In genomic region chr4:107523607-107524151, GRCm38 (mm10) we compare ENCODE assay signal across 14 mouse cellular contexts.
DNase-seq lines count a peak whose midpoint lies in the region; ATAC-seq lines count a peak whose summit lies in the region.
"Had no signal": no experiment of that assay in that cellular context is flagged by ENCODE, and none has a peak within 500 bp of the region (broad histone marks: within the 10 kb centered on the region; RNA-seq: fewer than 3 reads in every experiment).

No protein-coding gene starts in this region.

- H3K4me3 ChIP-seq in heart, embryonic 12.5 days: no peak overlapping the region
- H3K4me3 ChIP-seq: embryonic facial prominence, embryonic 15.5 days had no signal

- no peaks in the 10 kb centered on the region for H3K36me3 ChIP-seq in heart, embryonic 12.5 days
- H3K36me3 ChIP-seq: embryonic facial prominence, embryonic 15.5 days had no signal

- 72% methylated on average over 11 of the region's 11 CpGs for WGBS in heart, embryonic 12.5 days

- H3K9me3 ChIP-seq in heart, embryonic 12.5 days (replicated peaks): no peaks in the 10 kb centered on the region
- H3K9me3 ChIP-seq: embryonic facial prominence, embryonic 15.5 days had no signal

- intact Hi-C loops in left cerebral cortex, postnatal 14 days (cut with DNase I): no loop called here

- H3K4me1 ChIP-seq in heart, embryonic 12.5 days (replicated peaks): peaks cover 13% of the 10 kb centered on the region

- no peak overlapping the region for H3K9ac ChIP-seq in heart, embryonic 12.5 days
- H3K9ac ChIP-seq: embryonic facial prominence, embryonic 15.5 days; forebrain, postnatal 0 days had no signal

- H3K27ac ChIP-seq in heart, embryonic 12.5 days (ENCODE audit: poor library complexity, severe bottlenecking): no peak overlapping the region
- H3K27ac ChIP-seq: embryonic facial prominence, embryonic 15.5 days had no signal

- no peaks in the 10 kb centered on the region for H3K27me3 ChIP-seq in heart, embryonic 12.5 days (replicated peaks)
- H3K27me3 ChIP-seq: embryonic facial prominence, embryonic 15.5 days had no signal

- DNase-seq in embryo, embryonic 10 days (ENCODE audit: low spot score): peak; percentile 34
- no peak for DNase-seq in embryo, embryonic 11 days
- DNase-seq in urinary bladder, adult 2 months (ENCODE audit: low spot score): peak; percentile 12
- DNase-seq in urinary bladder, postnatal 14 days (ENCODE audit: low spot score): no peak
- DNase-seq in kidney, postnatal 10 days: peak; percentile 43
- no peak for DNase-seq in left cerebral cortex, postnatal 14 days (ENCODE audit: low spot score in 2 of 2)
- no peak for DNase-seq in thymus, postnatal 25 days
- DNase-seq: adrenal gland, postnatal 36 days; cerebellum, postnatal 36 days; forebrain, postnatal 0 days; gastrocnemius, postnatal 14 days had no signal

- no peak overlapping the region for H3K4me2 ChIP-seq in heart, embryonic 12.5 days
- H3K4me2 ChIP-seq: embryonic facial prominence, embryonic 15.5 days had no signal

- ATAC-seq in heart, embryonic 12.5 days (ENCODE audit: insufficient number of reproducible peaks, low FRiP score): no peak
- ATAC-seq: forebrain, postnatal 0 days; intestine, embryonic 16.5 days had no signal

Comparison
In these comparisons a context has a peak if more than half of its experiments do, and no peak if none do; other contexts are left out.
1. DNase-seq: peak in embryo, embryonic 10 days (single experiment), urinary bladder, adult 2 months (single experiment) and kidney, postnatal 10 days (single experiment); none in embryo, embryonic 11 days (single experiment), urinary bladder, postnatal 14 days (single experiment), left cerebral cortex, postnatal 14 days (0 of 2) and thymus, postnatal 25 days (single experiment).